Mouse (Mus musculus) hindbrain, embryonic 15.5 days (tissue): ENCODE data around the gene Slc30a5. TPM values are rescaled to one million over a fixed set of nuclear protein-coding genes. Genes with fewer than 3 reads are reported as not detected.

ENCODE experiments used
- polyA plus RNA-seq: library from polyadenylated mRNA; unstranded; fragments of >200 nt; fragmentation: Nextera tagmentation; extraction: Ambion mirVana; gene quantifications from 2 replicates; pipeline ENCODE4 v1.2.1, GENCODE M21; 2015

The Slc30a5 gene
- polyA plus RNA-seq, 1 experiment from 2014 or later: 35.6 TPM

Other genes starting within 250 kb of the Slc30a5 start
- gene Marveld2, start 216.5 kb downstream of the Slc30a5 start, polyA plus RNA-seq: 2.7 and 3.2 TPM in 2 replicates
- gene Ak6, start 182.4 kb downstream of the Slc30a5 start, polyA plus RNA-seq: 297 and 302 TPM in 2 replicates
- 15.7 and 16.8 TPM in 2 replicates for gene Rad17, start 182.4 kb downstream of the Slc30a5 start, polyA plus RNA-seq
- 25.2 and 32.2 TPM in 2 replicates for gene Taf9, start 181.8 kb downstream of the Slc30a5 start, polyA plus RNA-seq
- gene Ccdc125, start 163.7 kb downstream of the Slc30a5 start, polyA plus RNA-seq: 1.4 and 2.2 TPM in 2 replicates
- 38.9 and 39.8 TPM in 2 replicates for gene Cdk7, start 102.5 kb downstream of the Slc30a5 start, polyA plus RNA-seq
- gene Mrps36, start 88.8 kb downstream of the Slc30a5 start, polyA plus RNA-seq: 144 and 150 TPM in 2 replicates
- gene Cenph, start 57.5 kb downstream of the Slc30a5 start, polyA plus RNA-seq: 8.5 and 9.1 TPM in 2 replicates
- gene Ccnb1, start 46.9 kb downstream of the Slc30a5 start, polyA plus RNA-seq: 49.1 and 62.1 TPM in 2 replicates